Mouse (Mus musculus): ENCODE results near the gene Tpd52l1. TPM values are rescaled to one million over a fixed set of nuclear protein-coding genes. Genes with fewer than 3 reads are reported as not detected.

The Tpd52l1 gene
- total RNA-seq, 2 experiments from 2014 or later: 15.9 to 19.7 TPM

Other genes with a start within 250 kb of the Tpd52l1 start
- 10 to 100 TPM; 14.2 to 14.4 TPM for gene Hddc2, start 132.6 kb downstream of the Tpd52l1 start, total RNA-seq (2021)
- 1 to 10 TPM; 6.7 to 6.9 TPM for gene Rnf217, start 163.2 kb upstream of the Tpd52l1 start, total RNA-seq (2021)

Measured in gastrocnemius, postnatal 25 days (tissue).